Mouse (Mus musculus): Measurements from ENCODE around the gene Hnrnpll. TPM values are rescaled to one million over a fixed set of nuclear protein-coding genes. Genes with fewer than 3 reads are reported as not detected.

Gene Hnrnpll
- 30.5 and 37.8 TPM in 2 replicates for polyA plus RNA-seq (2012; rRNA removed)

- Histone ChIP-seq H3K27ac (ENCODE audit: control insufficient read depth, insufficient read depth, low read length) (peak within 1 kb of the TSS; percentile 43), H3K27me3 (ENCODE audit: control insufficient read depth, insufficient read depth, low read length) (no peaks in the 10 kb centered on the region), H3K36me3 (ENCODE audit: control insufficient read depth, insufficient read depth, low read length) (no peaks in the 10 kb centered on the region), H3K4me1 (replicated peaks; ENCODE audit: control insufficient read depth, insufficient read depth, low read length) (peaks cover 5% of the 10 kb centered on the region), H3K4me3 (ENCODE audit: control insufficient read depth, insufficient read depth, low read length) (peak within 1 kb of the TSS; percentile 70)
- peak; percentile 95 for DNase-seq
- under 1% methylated on average over 96 of the region's 97 CpGs for WGBS
- TF ChIP-seq CTCF (IDR thresholded peaks at IDR 0.05; ENCODE audit: borderline replicate concordance, control insufficient read depth, extremely low read depth, insufficient read depth, low read length, poor library complexity) (0 out of 2 replicates have a peak, but pooled peaks have one; percentile 43), POLR2A (IDR thresholded peaks at IDR 0.05; ENCODE audit: control insufficient read depth, extremely low read depth, insufficient read depth, low read length, poor library complexity) (peak; percentile 82)
Observed at GRCm38 (mm10) chr17:80061783-80062619, at the start of gene Hnrnpll. TSS of gene Hnrnpll (minus strand) at chr17:80062334.

- Histone ChIP-seq H3K4me3 (ENCODE audit: control insufficient read depth, insufficient read depth, low read length) (no peak overlapping the region), H3K27me3 (ENCODE audit: control insufficient read depth, insufficient read depth, low read length) (no peaks in the 10 kb centered on the region), H3K4me1 (replicated peaks; ENCODE audit: control insufficient read depth, insufficient read depth, low read length) (peaks cover 3% of the 10 kb centered on the region), H3K36me3 (ENCODE audit: control insufficient read depth, insufficient read depth, low read length) (no peaks in the 10 kb centered on the region), H3K27ac (ENCODE audit: control insufficient read depth, insufficient read depth, low read length) (no peak overlapping the region)
- DNase-seq, result no peak
- 63% methylated on average over 10 of the region's 10 CpGs for WGBS
- TF ChIP-seq CTCF (IDR thresholded peaks at IDR 0.05; ENCODE audit: borderline replicate concordance, control insufficient read depth, extremely low read depth, insufficient read depth, low read length, poor library complexity) (no peak), POLR2A (IDR thresholded peaks at IDR 0.05; ENCODE audit: control insufficient read depth, extremely low read depth, insufficient read depth, low read length, poor library complexity) (no peak)
Observed at GRCm38 (mm10) chr17:80105348-80105978, 43.3 kb upstream of the Hnrnpll start.

GRCm38 (mm10) chr17:80099823-80100222 is 37.7 kb upstream of the Hnrnpll start:
- Histone ChIP-seq H3K27ac (ENCODE audit: control insufficient read depth, insufficient read depth, low read length) (no peak overlapping the region), H3K4me1 (replicated peaks; ENCODE audit: control insufficient read depth, insufficient read depth, low read length) (peaks cover 8% of the 10 kb centered on the region), H3K27me3 (ENCODE audit: control insufficient read depth, insufficient read depth, low read length) (no peaks in the 10 kb centered on the region), H3K4me3 (ENCODE audit: control insufficient read depth, insufficient read depth, low read length) (no peak overlapping the region), H3K36me3 (ENCODE audit: control insufficient read depth, insufficient read depth, low read length) (no peaks in the 10 kb centered on the region)
- DNase-seq, result no peak
- WGBS, result 90% methylated on average over 6 of the region's 6 CpGs
- no peak for TF ChIP-seq POLR2A (IDR thresholded peaks at IDR 0.05; ENCODE audit: control insufficient read depth, extremely low read depth, insufficient read depth, low read length, poor library complexity)
- TF ChIP-seq CTCF (IDR thresholded peaks at IDR 0.05; ENCODE audit: borderline replicate concordance, control insufficient read depth, extremely low read depth, insufficient read depth, low read length, poor library complexity), result no peak

- Histone ChIP-seq H3K27me3 (ENCODE audit: control insufficient read depth, insufficient read depth, low read length) (no peaks in the 10 kb centered on the region), H3K4me1 (replicated peaks; ENCODE audit: control insufficient read depth, insufficient read depth, low read length) (peaks cover 8% of the 10 kb centered on the region), H3K36me3 (ENCODE audit: control insufficient read depth, insufficient read depth, low read length) (no peaks in the 10 kb centered on the region), H3K4me3 (ENCODE audit: control insufficient read depth, insufficient read depth, low read length) (no peak overlapping the region), H3K27ac (ENCODE audit: control insufficient read depth, insufficient read depth, low read length) (no peak overlapping the region)
- TF ChIP-seq POLR2A (IDR thresholded peaks at IDR 0.05; ENCODE audit: control insufficient read depth, extremely low read depth, insufficient read depth, low read length, poor library complexity) (no peak), CTCF (IDR thresholded peaks at IDR 0.05; ENCODE audit: borderline replicate concordance, control insufficient read depth, extremely low read depth, insufficient read depth, low read length, poor library complexity) (no peak)
- no peak for DNase-seq
- WGBS, result 83% methylated on average over 2 of the region's 2 CpGs
Observed at GRCm38 (mm10) chr17:80097221-80097620, 35.1 kb upstream of the Hnrnpll start.

- H3K36me3 ChIP-seq (ENCODE audit: control insufficient read depth, insufficient read depth, low read length), result no peaks in the 10 kb centered on the region
- no peak overlapping the region for H3K27ac ChIP-seq (ENCODE audit: control insufficient read depth, insufficient read depth, low read length)
- H3K27me3 ChIP-seq (ENCODE audit: control insufficient read depth, insufficient read depth, low read length), result no peaks in the 10 kb centered on the region
- H3K4me1 ChIP-seq (replicated peaks; ENCODE audit: control insufficient read depth, insufficient read depth, low read length), result peaks cover 8% of the 10 kb centered on the region
- 91% methylated on average over 8 of the region's 8 CpGs for WGBS
- no peak for DNase-seq
- H3K4me3 ChIP-seq (ENCODE audit: control insufficient read depth, insufficient read depth, low read length), result no peak overlapping the region
- TF ChIP-seq CTCF (IDR thresholded peaks at IDR 0.05; ENCODE audit: borderline replicate concordance, control insufficient read depth, extremely low read depth, insufficient read depth, low read length, poor library complexity) (no peak), POLR2A (IDR thresholded peaks at IDR 0.05; ENCODE audit: control insufficient read depth, extremely low read depth, insufficient read depth, low read length, poor library complexity) (no peak)
Observed at GRCm38 (mm10) chr17:80096720-80097114, 34.6 kb upstream of the Hnrnpll start.

GRCm38 (mm10) chr17:80096043-80096719 is 34.0 kb upstream of the Hnrnpll start:
- no peaks in the 10 kb centered on the region for H3K27me3 ChIP-seq (ENCODE audit: control insufficient read depth, insufficient read depth, low read length)
- TF ChIP-seq CTCF (IDR thresholded peaks at IDR 0.05; ENCODE audit: borderline replicate concordance, control insufficient read depth, extremely low read depth, insufficient read depth, low read length, poor library complexity) (no peak), POLR2A (IDR thresholded peaks at IDR 0.05; ENCODE audit: control insufficient read depth, extremely low read depth, insufficient read depth, low read length, poor library complexity) (no peak)
- peaks cover 8% of the 10 kb centered on the region for H3K4me1 ChIP-seq (replicated peaks; ENCODE audit: control insufficient read depth, insufficient read depth, low read length)
- H3K4me3 ChIP-seq (ENCODE audit: control insufficient read depth, insufficient read depth, low read length), result no peak overlapping the region
- WGBS, result 21% methylated on average over 20 of the region's 20 CpGs
- H3K36me3 ChIP-seq (ENCODE audit: control insufficient read depth, insufficient read depth, low read length), result no peaks in the 10 kb centered on the region
- peak; percentile 26 for DNase-seq
- H3K27ac ChIP-seq (ENCODE audit: control insufficient read depth, insufficient read depth, low read length), result no peak overlapping the region

Measured in thymus, adult 2 months (tissue).